Mouse (Mus musculus) cortical plate, adult 2 months (tissue): ENCODE results near the gene Gsap.

Experiments
- CTCF ChIP-seq: fragments of 200-500 bp; IDR thresholded peaks from 2 replicates; pipeline ENCODE4 v1.5.1; 2011; ENCODE audit warnings: mild to moderate bottlenecking, control low read depth, low read length; ENCODE audit not compliant: insufficient read depth; ENCODE audit errors: extremely low read depth
- POLR2A ChIP-seq: fragments of 200-500 bp; IDR thresholded peaks from 2 replicates; pipeline ENCODE4 v1.6.1; 2011; ENCODE audit warnings: mild to moderate bottlenecking, low read length, control low read depth; ENCODE audit not compliant: insufficient read depth; ENCODE audit errors: extremely low read depth

DNA sequence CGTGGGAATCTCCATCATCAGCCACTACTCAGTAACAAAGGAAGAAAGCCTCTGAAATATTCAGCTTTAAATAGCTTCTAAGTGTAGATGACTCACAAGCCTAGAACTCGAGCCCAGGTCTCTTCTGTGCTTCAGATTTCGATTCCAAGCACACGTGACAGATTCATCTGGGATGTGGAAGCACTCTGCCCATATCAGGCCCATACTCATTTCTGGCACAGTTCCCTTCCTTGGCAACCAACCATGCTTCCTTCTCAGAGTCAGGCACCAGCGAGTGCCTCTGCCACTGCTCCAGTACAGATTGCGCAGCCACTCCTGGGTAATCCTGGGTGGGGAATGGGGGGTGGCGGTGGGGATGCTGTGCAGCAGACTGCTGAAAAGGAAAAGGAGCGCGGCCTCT lies 46.5 kb upstream of the Gsap start:
- TF ChIP-seq POLR2A (no peak), CTCF (no peak)
